Mouse (Mus musculus) lung, postnatal 10 days (tissue): ENCODE measurements around the gene Cfap73.

Experiments used
- DNase-seq: peaks from one replicate; pipeline ENCODE4 v3.0.0; 2021

The Cfap73 gene

GRCm38 (mm10) chr5:120579898-120580626, 54.0 kb downstream of the Cfap73 start:
- DNase-seq: no peak

- peak; percentile 67 for DNase-seq
These were observed 54.7 kb downstream of the Cfap73 start for GRCm38 (mm10) chr5:120579211-120579897.

GRCm38 (mm10) chr5:120578504-120579081, 55.4 kb downstream of the Cfap73 start:
- peak; percentile 73 for DNase-seq
